Mouse (Mus musculus) spleen, postnatal 4 days (tissue): ENCODE results near the gene Asl.
"Not testable (repeated sequence)": the region's sequence is repeated elsewhere in the genome, so short reads cannot be mapped to it uniquely, and the experiment has no call there.

Source experiments
- DNase-seq, 2 experiments: peaks; one replicate each; pipeline ENCODE4 v3.0.0; 2022; ENCODE audit warnings: low spot score in 2 of 2

Gene Asl

GRCm38 (mm10) chr5:130046100-130046499, 17.1 kb upstream of the Asl start:
- DNase-seq = no peak

- no peak for DNase-seq
Observed at GRCm38 (mm10) chr5:130044201-130044695, 15.2 kb upstream of the Asl start.

DNA sequence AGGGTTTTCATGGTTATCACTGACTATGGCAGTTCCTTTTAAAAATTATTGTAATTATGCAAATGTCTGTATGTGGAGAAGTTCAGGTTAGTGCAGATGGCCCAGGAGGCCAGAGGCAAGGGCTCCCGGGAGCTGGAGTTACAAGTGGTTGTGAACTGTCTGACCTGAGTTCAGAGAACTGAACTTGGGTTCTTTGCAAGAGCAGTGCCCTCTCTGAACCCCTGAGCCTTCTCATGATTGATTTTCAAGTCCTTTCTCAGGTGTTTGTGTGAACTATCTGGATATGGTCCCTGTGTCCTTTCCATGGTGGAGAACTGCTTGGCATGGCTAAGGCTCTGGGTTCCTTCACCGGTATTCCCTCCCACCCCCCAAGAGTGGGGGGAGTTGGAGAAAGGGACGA, 14.7 kb upstream of the Asl start:
- no peak for DNase-seq

GRCm38 (mm10) chr5:130041262-130041661, 12.2 kb upstream of the Asl start:
- no peak for DNase-seq

DNA sequence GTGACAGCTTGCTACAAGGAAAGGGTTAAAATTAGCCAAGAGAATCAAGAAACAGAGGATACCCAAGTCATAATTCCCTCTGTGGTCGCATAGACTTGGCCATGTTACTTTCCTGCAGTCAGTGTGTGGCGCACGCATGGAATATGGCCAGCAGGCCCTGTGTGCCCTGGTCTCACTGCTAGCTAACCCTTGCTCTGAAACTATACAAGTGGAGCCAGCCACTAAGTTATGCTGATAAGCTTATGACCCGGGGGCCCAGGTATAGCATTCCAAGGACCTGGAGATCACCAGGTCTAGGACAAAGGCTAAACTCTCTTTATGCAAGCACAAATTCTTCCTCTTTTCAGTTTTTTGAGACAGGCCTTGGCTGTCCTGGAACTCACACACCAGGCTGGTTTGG, 11.8 kb upstream of the Asl start:
- DNase-seq = no peak

GRCm38 (mm10) chr5:130037752-130038455, 8.9 kb upstream of the Asl start:
- DNase-seq = peak; percentile 56 to 79

DNA sequence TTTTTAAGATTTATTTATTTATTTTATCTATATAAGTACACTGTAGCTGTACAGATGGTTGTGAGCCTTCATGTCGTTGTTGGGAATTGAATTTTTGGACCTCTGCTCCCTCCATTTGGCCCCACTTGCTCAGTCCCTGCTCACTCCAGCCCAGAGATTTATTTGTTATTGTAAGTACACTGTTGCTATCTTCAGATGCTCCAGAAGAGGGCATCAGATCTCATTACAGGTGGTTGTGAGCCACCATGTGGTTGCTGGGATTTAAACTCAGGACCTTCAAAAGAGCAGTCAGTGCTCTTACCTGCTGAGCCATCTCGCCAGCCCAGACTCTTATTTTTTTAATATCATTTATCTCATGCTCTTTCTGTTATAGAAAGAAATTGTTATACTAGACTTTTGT, 7.3 kb upstream of the Asl start:
- not testable (repeated sequence) for DNase-seq

DNA sequence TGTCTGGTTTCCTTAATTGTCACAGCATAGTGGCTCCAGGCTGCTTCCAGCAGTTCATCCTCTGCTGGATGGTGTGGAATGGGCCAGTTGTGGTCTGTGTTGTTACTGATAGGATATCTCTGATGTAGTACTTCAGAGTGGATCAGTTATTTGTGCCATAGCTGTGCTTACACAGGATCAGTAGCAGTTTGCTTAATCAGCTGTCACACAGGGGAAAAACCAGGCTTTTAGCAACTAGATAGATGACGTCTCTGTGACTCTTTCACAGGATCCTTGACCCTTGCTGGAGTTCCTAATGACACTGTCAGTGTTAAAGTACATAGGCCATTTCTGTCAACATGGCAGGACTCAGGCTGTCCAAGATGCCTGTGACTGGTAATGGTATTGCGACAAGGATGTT, 4.8 kb upstream of the Asl start:
- DNase-seq = no peak

DNA sequence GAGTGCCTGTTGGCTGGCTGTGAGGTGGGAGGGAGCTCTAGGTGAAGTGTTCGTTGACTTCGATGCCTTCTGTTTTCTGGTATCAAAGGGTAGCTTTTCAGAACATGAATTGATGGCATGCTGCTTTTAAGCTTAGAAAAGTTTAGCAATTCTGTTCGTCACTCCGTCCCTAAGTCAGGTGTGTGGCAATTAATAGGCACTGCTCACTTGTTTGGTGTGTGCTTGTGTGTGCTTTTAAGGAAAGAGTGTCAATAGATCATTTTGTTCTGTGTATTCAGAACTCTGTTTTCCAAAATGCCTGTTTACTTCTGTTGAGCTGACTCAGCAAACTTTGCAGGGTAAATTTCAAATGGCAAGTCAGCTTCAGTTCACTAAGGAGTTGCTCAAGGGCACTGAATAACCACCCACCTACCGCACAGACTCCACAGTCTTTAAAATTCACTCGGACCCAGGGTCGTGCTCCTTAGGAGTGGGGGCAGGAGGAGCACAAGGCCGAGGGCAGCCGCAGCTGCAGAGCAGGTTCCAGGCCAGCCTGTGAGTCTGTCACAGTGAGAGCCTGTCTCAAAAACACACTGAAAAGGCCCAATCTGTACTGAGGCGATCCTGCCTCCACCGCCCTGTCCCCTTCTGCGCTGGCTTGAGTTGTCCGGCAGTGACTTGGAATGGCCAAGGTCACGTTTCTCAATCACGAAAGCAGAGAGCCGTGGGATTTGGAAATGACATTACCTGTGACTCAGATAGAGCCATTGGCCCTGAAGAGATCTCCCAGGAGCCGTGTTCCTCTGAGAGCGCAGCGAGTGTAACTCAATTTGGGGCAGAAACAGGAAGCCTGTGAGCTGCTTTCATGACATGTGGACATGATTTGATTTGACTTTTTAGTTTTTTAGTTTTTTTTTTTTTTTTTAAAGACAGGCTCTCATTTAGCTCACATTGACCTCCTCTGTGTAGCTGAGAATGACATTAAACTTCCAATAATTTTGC, 2.7 kb upstream of the Asl start:
- no peak for DNase-seq

DNA sequence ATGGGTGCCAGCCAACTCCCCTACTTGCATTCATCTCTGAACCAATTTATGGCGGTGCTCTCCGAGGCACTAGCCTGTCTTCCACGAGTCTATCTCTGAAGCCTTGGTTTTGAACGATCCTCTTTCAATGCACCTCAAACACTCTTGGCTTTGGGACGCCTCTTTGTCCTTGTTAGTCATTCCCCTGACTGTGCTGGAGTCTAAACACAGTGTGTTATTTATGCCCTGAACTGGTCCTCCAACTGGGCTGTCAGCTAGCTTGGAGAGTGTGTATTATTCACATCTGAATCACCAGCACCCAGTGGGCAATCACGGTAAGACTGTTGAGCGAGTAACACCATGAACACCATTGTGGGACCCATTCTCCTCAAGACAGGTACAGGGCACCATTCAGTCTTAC, 1.4 kb downstream of the Asl start:
- DNase-seq = no peak

- DNase-seq = no peak
Observed at GRCm38 (mm10) chr5:130027134-130027533, 1.9 kb downstream of the Asl start.

- peak; percentile 79 to 84 for DNase-seq
Observed at GRCm38 (mm10) chr5:130023767-130024539, 5.1 kb downstream of the Asl start.

DNA sequence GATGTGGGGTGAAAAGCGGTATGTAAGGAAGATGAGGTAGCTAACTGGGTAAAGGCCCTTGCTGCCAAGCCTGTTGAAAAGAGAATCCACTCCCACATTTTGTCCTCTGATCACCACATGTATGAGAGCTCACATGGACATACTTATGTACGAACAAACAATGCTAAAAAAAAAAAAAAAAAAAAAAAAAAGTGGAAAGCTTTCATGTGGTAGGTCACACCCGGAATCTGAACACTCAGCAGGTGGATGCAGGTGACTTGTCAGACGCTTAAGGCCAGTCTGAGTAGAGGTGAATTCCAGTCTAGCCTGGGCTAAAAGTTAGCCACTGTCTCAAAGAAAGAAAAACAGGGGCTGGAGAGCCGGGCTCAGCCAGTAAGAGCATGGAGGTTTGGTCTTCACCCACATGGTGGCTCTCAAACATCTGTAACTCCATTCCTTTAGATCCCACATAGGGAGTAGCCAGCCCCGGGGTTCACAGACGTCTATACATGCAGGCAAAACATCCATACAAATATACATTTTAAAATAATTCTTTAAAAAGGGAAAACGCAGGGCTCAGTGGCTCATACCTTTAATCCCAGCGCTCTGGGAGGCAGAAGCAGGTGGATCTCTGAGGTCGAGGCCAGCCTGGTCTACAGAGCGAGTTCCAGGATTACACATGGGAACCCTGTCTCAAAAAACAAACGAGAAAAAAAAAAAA, 5.8 kb downstream of the Asl start:
- no peak for DNase-seq

DNA sequence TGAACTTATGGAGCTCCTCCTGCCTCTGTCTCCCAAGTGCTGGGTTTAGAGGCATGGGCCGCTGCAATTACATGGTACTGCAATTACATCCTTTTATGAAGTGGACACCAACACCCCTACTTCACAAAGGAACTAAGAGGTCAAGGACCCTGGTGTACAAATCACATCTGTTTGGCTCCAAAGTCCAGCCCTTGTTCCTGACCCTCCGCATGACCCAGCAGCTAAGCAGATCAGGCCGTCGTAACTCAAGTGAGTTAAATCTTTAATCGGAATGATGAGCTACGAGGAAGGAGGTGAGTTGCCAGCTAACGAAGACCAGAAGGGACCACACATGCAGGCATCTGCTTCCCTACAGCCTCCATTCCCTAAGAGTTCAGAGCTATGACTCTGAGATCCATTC, 6.7 kb downstream of the Asl start:
- no peak for DNase-seq

- no peak for DNase-seq
Observed at GRCm38 (mm10) chr5:130021361-130021966, 7.6 kb downstream of the Asl start.

- DNase-seq = no peak
Observed at GRCm38 (mm10) chr5:130019461-130019860, 9.6 kb downstream of the Asl start.

DNA sequence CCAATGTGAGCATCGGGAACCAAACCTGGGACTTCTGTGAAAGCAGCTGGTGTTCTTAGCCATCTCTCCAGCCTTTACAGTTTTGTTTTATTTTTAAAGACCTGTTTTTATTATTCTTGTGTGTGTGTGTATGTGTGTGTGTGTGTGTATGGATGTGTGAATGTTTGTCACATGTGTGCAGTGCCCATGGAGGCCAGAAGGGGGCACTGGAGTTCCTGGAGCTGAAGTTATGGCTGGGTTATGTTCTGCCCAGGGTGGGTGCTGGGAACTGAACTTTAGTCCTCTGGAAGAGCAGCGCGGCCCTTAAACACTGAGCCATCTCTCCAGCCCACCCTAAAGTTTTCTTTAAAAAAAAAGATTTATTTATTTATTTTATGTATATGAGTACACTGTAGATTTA, 13.9 kb downstream of the Asl start:
- DNase-seq = no peak

DNA sequence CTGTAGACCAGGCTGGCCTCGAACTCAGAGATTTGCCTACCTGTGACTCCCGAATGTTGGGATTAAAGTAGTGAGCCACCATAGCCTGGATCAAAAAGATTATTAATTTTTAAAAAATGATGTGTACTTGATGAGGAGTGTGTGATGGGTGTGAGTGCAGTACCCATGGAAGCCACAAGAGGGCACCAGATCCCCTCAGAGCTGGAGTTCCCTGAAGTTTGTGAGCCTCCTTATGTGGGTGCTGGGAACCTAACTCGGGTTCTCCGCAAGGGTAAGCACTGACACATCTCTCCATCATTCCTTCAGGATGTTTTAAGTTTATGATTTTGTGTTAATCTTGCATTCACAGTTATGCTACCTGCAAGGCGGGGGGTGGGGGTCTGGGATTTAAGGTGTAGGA, 18.1 kb downstream of the Asl start:
- DNase-seq = no peak

DNA sequence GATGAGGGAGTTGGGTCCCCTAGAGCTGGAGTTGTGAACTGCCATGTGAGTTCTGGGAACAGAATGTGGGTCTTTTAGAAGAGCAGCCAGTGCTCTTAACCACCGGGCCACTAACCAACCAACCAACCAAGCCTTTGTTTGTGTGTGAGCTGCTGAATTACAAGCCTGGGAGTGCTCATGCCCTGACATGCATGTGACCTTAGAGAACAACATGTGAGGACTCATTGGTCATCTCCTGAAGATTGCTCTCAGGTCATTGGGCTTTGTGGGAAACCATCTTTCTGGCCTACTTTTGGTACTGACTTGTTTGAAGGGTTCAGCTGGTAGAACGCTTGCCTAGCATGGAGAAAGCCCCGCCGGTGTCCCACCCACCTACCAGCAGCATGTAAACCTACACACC, 19.3 kb downstream of the Asl start:
- no peak for DNase-seq

GRCm38 (mm10) chr5:130008034-130008590, 20.9 kb downstream of the Asl start:
- no peak for DNase-seq

DNA sequence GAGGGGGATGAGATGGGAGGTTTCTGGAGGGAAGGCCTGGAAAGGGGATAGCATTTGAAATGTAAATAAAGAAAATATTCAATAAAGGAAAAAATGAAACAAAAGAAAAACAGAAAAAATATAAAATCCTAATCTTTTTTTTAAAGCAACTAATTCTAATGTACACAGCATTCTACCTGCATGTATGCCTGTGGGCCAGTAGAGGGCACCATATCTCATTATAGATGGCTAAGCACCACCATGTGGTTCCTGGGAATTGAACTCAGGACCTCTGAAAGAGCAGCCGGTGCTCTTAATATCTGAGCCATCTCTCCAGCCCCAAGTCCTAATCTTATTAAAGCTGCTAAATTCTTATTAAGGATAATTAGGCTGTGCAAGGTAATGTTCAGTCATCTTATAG, 21.7 kb downstream of the Asl start:
- DNase-seq = no peak
